9 mouse cellular contexts compared by ENCODE assay signal in the genomic region with DNA sequence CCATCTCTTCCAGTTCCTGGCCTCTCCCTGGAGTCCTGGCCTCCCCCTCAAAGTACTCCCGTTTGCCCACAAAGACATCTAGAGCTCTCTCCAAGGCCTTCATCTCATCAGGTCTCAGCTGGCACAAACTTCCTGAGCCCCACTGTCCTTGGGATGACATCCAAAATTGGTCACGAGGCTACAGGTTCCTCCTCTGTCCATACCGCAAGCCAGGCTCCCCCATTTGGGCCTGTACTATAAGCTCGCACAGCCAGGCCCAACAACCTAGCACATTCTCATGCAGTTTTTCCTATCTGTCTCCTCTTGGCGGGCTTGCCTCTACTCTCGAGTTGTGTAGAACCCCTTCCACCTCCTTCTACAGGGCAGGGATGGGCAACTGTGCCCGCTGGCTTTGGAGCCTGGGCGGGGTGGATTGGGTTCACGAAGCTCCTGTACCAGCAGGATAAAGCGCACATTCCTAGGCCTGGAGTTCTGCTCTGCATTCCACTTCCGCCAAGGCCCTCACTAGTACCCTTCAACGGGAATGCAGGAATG. TPM values are rescaled to one million over a fixed set of nuclear protein-coding genes. Genes with fewer than 3 reads are reported as not detected.
DNase-seq lines count a peak whose midpoint lies in the region; ATAC-seq lines count a peak whose summit lies in the region.
"Had no signal": no experiment of that assay in that cellular context is flagged by ENCODE, and none has a peak within 500 bp of the region (broad histone marks: within the 10 kb centered on the region; RNA-seq: fewer than 3 reads in every experiment).

No protein-coding gene starts in this region.

- H3K27me3 ChIP-seq in heart, embryonic 13.5 days (replicated peaks) = peaks cover 47% of the 10 kb centered on the region
- 0 out of 2 replicates have a peak, but pooled peaks cover 4% of the 10 kb centered on the region for H3K27me3 ChIP-seq in intestine, embryonic 15.5 days (replicated peaks)
- peaks cover 10% of the 10 kb centered on the region; the same call in 1 of the 2 replicates for H3K27me3 ChIP-seq in midbrain, embryonic 14.5 days (ENCODE audit: control insufficient read depth, insufficient read depth, low read length)

- H3K9ac ChIP-seq in heart, embryonic 13.5 days = peak overlapping the region; percentile 90
- H3K9ac ChIP-seq in intestine, embryonic 15.5 days = peak overlapping the region; percentile 83
- H3K9ac ChIP-seq in midbrain, embryonic 14.5 days (replicated peaks; ENCODE audit: low read length) = no peak overlapping the region

- DNase-seq in heart, adult 9 months (ENCODE audit: low spot score in 2 of 2) = no peak
- DNase-seq in adrenal gland, postnatal 25 days = peak; percentile 35
- no peak for DNase-seq in midbrain, embryonic 14.5 days
- no peak for DNase-seq in B cell, adult 2 months
- DNase-seq in frontal cortex, postnatal 10 days (ENCODE audit: low spot score in 2 of 2) = no peak
- no peak for DNase-seq in spleen, adult 12 weeks (ENCODE audit: low spot score)

- peak overlapping the region; percentile 73 for H3K27ac ChIP-seq in heart, embryonic 13.5 days (replicated peaks)
- H3K27ac ChIP-seq in intestine, embryonic 15.5 days = peak overlapping the region; percentile 94
- H3K27ac ChIP-seq in midbrain, embryonic 14.5 days (replicated peaks; ENCODE audit: low read depth, low read length) = no peak overlapping the region

- H3K4me2 ChIP-seq in heart, embryonic 13.5 days = peak overlapping the region; percentile 98
- peak overlapping the region; percentile 94 for H3K4me2 ChIP-seq in intestine, embryonic 15.5 days (replicated peaks)
- H3K4me2 ChIP-seq in midbrain, embryonic 14.5 days (ENCODE audit: low read length) = peak overlapping the region; percentile 90

- H3K4me1 ChIP-seq in heart, embryonic 13.5 days = peaks cover 24% of the 10 kb centered on the region
- H3K4me1 ChIP-seq in intestine, embryonic 15.5 days (replicated peaks) = peaks cover 27% of the 10 kb centered on the region
- peaks cover 29% of the 10 kb centered on the region for H3K4me1 ChIP-seq in midbrain, embryonic 14.5 days (ENCODE audit: control insufficient read depth, insufficient read depth, low read length)

- no peaks in the 10 kb centered on the region for H3K36me3 ChIP-seq in heart, embryonic 13.5 days
- H3K36me3 ChIP-seq in intestine, embryonic 15.5 days = no peaks in the 10 kb centered on the region; the same call in 1 of the 2 replicates
- peaks cover 6% of the 10 kb centered on the region; the same call in 1 of the 2 replicates for H3K36me3 ChIP-seq in midbrain, embryonic 14.5 days (ENCODE audit: control insufficient read depth, insufficient read depth, low read length)
- H3K36me3 ChIP-seq: G1E had no signal

- peak overlapping the region; percentile 82 for H3K4me3 ChIP-seq in heart, embryonic 13.5 days
- H3K4me3 ChIP-seq in intestine, embryonic 15.5 days (replicated peaks) = peak overlapping the region; percentile 83
- peak overlapping the region; percentile 80 for H3K4me3 ChIP-seq in midbrain, embryonic 14.5 days (replicated peaks; ENCODE audit: low read depth, low read length)

- 42% methylated on average over 12 of the region's 12 CpGs for WGBS in heart, embryonic 13.5 days
- WGBS in intestine, embryonic 15.5 days = 35% methylated on average over 12 of the region's 12 CpGs
- 36% methylated on average over 12 of the region's 12 CpGs for WGBS in midbrain, embryonic 14.5 days

- H3K9me3 ChIP-seq in heart, embryonic 13.5 days = no peaks in the 10 kb centered on the region
- H3K9me3 ChIP-seq in intestine, embryonic 15.5 days = no peaks in the 10 kb centered on the region
- H3K9me3 ChIP-seq in midbrain, embryonic 14.5 days (ENCODE audit: control insufficient read depth, low read length) = no peaks in the 10 kb centered on the region

- ATAC-seq in heart, embryonic 13.5 days (ENCODE audit: extremely low read depth, insufficient number of reproducible peaks, low FRiP score, low TSS enrichment) = no peak
- no peak for ATAC-seq in intestine, embryonic 15.5 days
- no peak for ATAC-seq in midbrain, embryonic 14.5 days (ENCODE audit: low FRiP score, low TSS enrichment)

RNA-seq across cellular contexts. Expression of a gene that starts 0.7 kb away (rescaled TPM):
- polyA plus RNA-seq in heart, embryonic 13.5 days (2015; fragmentation: Nextera tagmentation; extraction: Ambion mirVana) = 4.0 and 4.3 TPM in 2 replicates
- total RNA-seq in adrenal gland, postnatal 25 days (2021) = 42.4 and 58.1 TPM in 2 replicates
- 20.1 and 22.4 TPM in 2 replicates for polyA plus RNA-seq in intestine, embryonic 15.5 days (2015; fragmentation: Nextera tagmentation; extraction: Ambion mirVana)
- polyA plus RNA-seq in midbrain, embryonic 14.5 days (2014; fragmentation: Nextera tagmentation; extraction: Ambion mirVana) = 31.7 and 33.7 TPM in 2 replicates
- polyA plus RNA-seq: G1E had no signal

RNA-seq across cellular contexts. Expression of a gene that starts 39.5 kb away (rescaled TPM):
- 5.5 and 7.0 TPM in 2 replicates for polyA plus RNA-seq in heart, embryonic 13.5 days (2015; fragmentation: Nextera tagmentation; extraction: Ambion mirVana)
- total RNA-seq in adrenal gland, postnatal 25 days (2021) = 6.4 and 6.8 TPM in 2 replicates
- polyA plus RNA-seq in intestine, embryonic 15.5 days (2015; fragmentation: Nextera tagmentation; extraction: Ambion mirVana) = 11.6 and 12.6 TPM in 2 replicates
- polyA plus RNA-seq in midbrain, embryonic 14.5 days (2014; fragmentation: Nextera tagmentation; extraction: Ambion mirVana) = 3.3 and 6.0 TPM in 2 replicates

RNA-seq across cellular contexts. Expression of a gene that starts 42.3 kb away (rescaled TPM):
- polyA plus RNA-seq in heart, embryonic 13.5 days (2015; fragmentation: Nextera tagmentation; extraction: Ambion mirVana) = 5.8 and 6.2 TPM in 2 replicates
- total RNA-seq in adrenal gland, postnatal 25 days (2021) = 7.9 and 12.8 TPM in 2 replicates
- 7.5 and 10.3 TPM in 2 replicates for polyA plus RNA-seq in intestine, embryonic 15.5 days (2015; fragmentation: Nextera tagmentation; extraction: Ambion mirVana)
- polyA plus RNA-seq in midbrain, embryonic 14.5 days (2014; fragmentation: Nextera tagmentation; extraction: Ambion mirVana) = 1.9 and 3.5 TPM in 2 replicates

RNA-seq across cellular contexts. Expression of a gene that starts 46.3 kb away (rescaled TPM):
- 59.2 and 66.6 TPM in 2 replicates for polyA plus RNA-seq in heart, embryonic 13.5 days (2015; fragmentation: Nextera tagmentation; extraction: Ambion mirVana)
- total RNA-seq in adrenal gland, postnatal 25 days (2021) = 395 and 413 TPM in 2 replicates
- 128 and 141 TPM in 2 replicates for polyA plus RNA-seq in intestine, embryonic 15.5 days (2015; fragmentation: Nextera tagmentation; extraction: Ambion mirVana)
- polyA plus RNA-seq in midbrain, embryonic 14.5 days (2014; fragmentation: Nextera tagmentation; extraction: Ambion mirVana) = 64.8 and 82.1 TPM in 2 replicates
